Comparison of ENCODE assay signal across 8 mouse cellular contexts in genomic region chr11:5848741-5849140, GRCm38 (mm10). TPM values are rescaled to one million over a fixed set of nuclear protein-coding genes. Genes with fewer than 3 reads are reported as not detected.
DNase-seq lines count a peak whose midpoint lies in the region; ATAC-seq and TF ChIP-seq lines count a peak whose summit lies in the region.

No protein-coding gene starts in this region.

- H3K4me1 ChIP-seq in neural tube, embryonic 13.5 days (replicated peaks), result no peaks in the 10 kb centered on the region
- H3K4me1 ChIP-seq in neural tube, embryonic 15.5 days, result no peaks in the 10 kb centered on the region

- 48% methylated on average over 6 of the region's 6 CpGs for WGBS in neural tube, embryonic 13.5 days
- WGBS in neural tube, embryonic 15.5 days, result 40% methylated on average over 6 of the region's 6 CpGs

- H3K4me3 ChIP-seq in neural tube, embryonic 13.5 days, result no peak overlapping the region
- no peak overlapping the region for H3K4me3 ChIP-seq in neural tube, embryonic 15.5 days (replicated peaks)
- H3K4me3 ChIP-seq in gastrocnemius, adult 2 months, result no peak overlapping the region

- H3K9ac ChIP-seq in neural tube, embryonic 13.5 days, result no peak overlapping the region
- H3K9ac ChIP-seq in neural tube, embryonic 15.5 days (replicated peaks), result no peak overlapping the region

- TF ChIP-seq CTCF in gastrocnemius, adult 2 months (IDR thresholded peaks at IDR 0.05), result no peak

- peak; percentile 80 for DNase-seq in gastrocnemius, adult 2 months
- peak; percentile 61 for DNase-seq in layer of hippocampus, adult 9-10 months (ENCODE audit: low spot score)
- DNase-seq in right cerebral cortex, postnatal 4 days, result peak; percentile 45
- DNase-seq in spleen, postnatal 36 days (ENCODE audit: low spot score in 2 of 2), result no peak
- DNase-seq in adrenal gland, postnatal 4 days (ENCODE audit: low spot score in 2 of 2), result no peak

- H3K36me3 ChIP-seq in neural tube, embryonic 13.5 days, result no peaks in the 10 kb centered on the region
- no peaks in the 10 kb centered on the region for H3K36me3 ChIP-seq in neural tube, embryonic 15.5 days

- no peak overlapping the region for H3K27ac ChIP-seq in neural tube, embryonic 13.5 days (replicated peaks)
- H3K27ac ChIP-seq in neural tube, embryonic 15.5 days (replicated peaks), result no peak overlapping the region
- peak overlapping the region; percentile 61 for H3K27ac ChIP-seq in gastrocnemius, adult 2 months

- ATAC-seq in neural tube, embryonic 13.5 days (ENCODE audit: low read depth), result peak; percentile 47; the same call in 1 of the 2 replicates
- no peak for ATAC-seq in neural tube, embryonic 15.5 days (ENCODE audit: low FRiP score)
- no peak for ATAC-seq in activated CD4-positive, CD25-positive, alpha-beta regulatory T cell, adult 4 months

- H3K9me3 ChIP-seq in neural tube, embryonic 13.5 days, result no peaks in the 10 kb centered on the region
- H3K9me3 ChIP-seq in neural tube, embryonic 15.5 days (replicated peaks), result no peaks in the 10 kb centered on the region

- no peak overlapping the region for H3K4me2 ChIP-seq in neural tube, embryonic 13.5 days
- no peak overlapping the region for H3K4me2 ChIP-seq in neural tube, embryonic 15.5 days

- H3K27me3 ChIP-seq in neural tube, embryonic 13.5 days, result no peaks in the 10 kb centered on the region
- H3K27me3 ChIP-seq in neural tube, embryonic 15.5 days (replicated peaks), result no peaks in the 10 kb centered on the region

- intact Hi-C loops in gastrocnemius, adult 2 months (cut with DNase I), result no loop called here

RNA-seq across cellular contexts. Expression of gene Polm, which starts 10.9 kb away (rescaled TPM):
- polyA plus RNA-seq in neural tube, embryonic 13.5 days (2015; fragmentation: Nextera tagmentation; extraction: Ambion mirVana), result 5.0 and 5.4 TPM in 2 replicates
- 6.5 and 8.5 TPM in 2 replicates for polyA plus RNA-seq in neural tube, embryonic 15.5 days (2015; fragmentation: Nextera tagmentation; extraction: Ambion mirVana)
- 1 to 10 TPM; 1.7 to 3.1 TPM for total RNA-seq in gastrocnemius, adult 2 months (2021)
- 10 to 100 TPM; 15.9 to 18.3 TPM for total RNA-seq in adrenal gland, postnatal 4 days (2021)
- polyA plus RNA-seq in activated CD4-positive, CD25-positive, alpha-beta regulatory T cell, adult 4 months (2017; shearing (Covaris generic)), result 10 to 100 TPM; 20.6 to 22.5 TPM

RNA-seq across cellular contexts. Expression of gene Aebp1, which starts 13.0 kb away (rescaled TPM):
- polyA plus RNA-seq in neural tube, embryonic 13.5 days (2015; fragmentation: Nextera tagmentation; extraction: Ambion mirVana), result 23.6 and 24.7 TPM in 2 replicates
- polyA plus RNA-seq in neural tube, embryonic 15.5 days (2015; fragmentation: Nextera tagmentation; extraction: Ambion mirVana), result 22.1 and 24.3 TPM in 2 replicates
- total RNA-seq in gastrocnemius, adult 2 months (2021), result 10 to 100 TPM; 52.8 to 72.3 TPM
- total RNA-seq in adrenal gland, postnatal 4 days (2021), result 100 to 1,000 TPM; 293 to 325 TPM
- under 1 TPM in 1 of 2 experiments, not detected in 1; 0.56 TPM for polyA plus RNA-seq in activated CD4-positive, CD25-positive, alpha-beta regulatory T cell, adult 4 months (2017; shearing (Covaris generic))

RNA-seq across cellular contexts. Expression of gene Pold2, which starts 29.4 kb away (rescaled TPM):
- polyA plus RNA-seq in neural tube, embryonic 13.5 days (2015; fragmentation: Nextera tagmentation; extraction: Ambion mirVana), result 52.2 and 59.0 TPM in 2 replicates
- polyA plus RNA-seq in neural tube, embryonic 15.5 days (2015; fragmentation: Nextera tagmentation; extraction: Ambion mirVana), result 64.5 and 81.0 TPM in 2 replicates
- 10 to 100 TPM; 39.7 to 48.5 TPM for total RNA-seq in gastrocnemius, adult 2 months (2021)
- 10 to 100 TPM; 61.2 to 78.6 TPM for total RNA-seq in adrenal gland, postnatal 4 days (2021)
- polyA plus RNA-seq in activated CD4-positive, CD25-positive, alpha-beta regulatory T cell, adult 4 months (2017; shearing (Covaris generic)), result 10 to 100 TPM; 20.6 to 26.9 TPM

RNA-seq across cellular contexts. Expression of gene Pgam2, which starts 45.2 kb away (rescaled TPM):
- polyA plus RNA-seq in neural tube, embryonic 13.5 days (2015; fragmentation: Nextera tagmentation; extraction: Ambion mirVana), result 3.5 and 8.8 TPM in 2 replicates
- polyA plus RNA-seq in neural tube, embryonic 15.5 days (2015; fragmentation: Nextera tagmentation; extraction: Ambion mirVana), result 14.4 and 21.9 TPM in 2 replicates
- 1,000 to 10,000 TPM; 2,835 to 2,943 TPM for total RNA-seq in gastrocnemius, adult 2 months (2021)
- 10 to 100 TPM; 21.8 to 42.5 TPM for total RNA-seq in adrenal gland, postnatal 4 days (2021)
- polyA plus RNA-seq in activated CD4-positive, CD25-positive, alpha-beta regulatory T cell, adult 4 months (2017; shearing (Covaris generic)), result 1 to 10 TPM; 1.3 to 1.5 TPM

RNA-seq across cellular contexts. Expression of gene Myl7, which starts 49.8 kb away (rescaled TPM):
- polyA plus RNA-seq in neural tube, embryonic 13.5 days (2015; fragmentation: Nextera tagmentation; extraction: Ambion mirVana), result 1.7 and 3.5 TPM in 2 replicates
- polyA plus RNA-seq in neural tube, embryonic 15.5 days (2015; fragmentation: Nextera tagmentation; extraction: Ambion mirVana), result 1.4 and 10.6 TPM in 2 replicates
- total RNA-seq in gastrocnemius, adult 2 months (2021), result not detected
- total RNA-seq in adrenal gland, postnatal 4 days (2021), result under 1 TPM; 0.56 to 0.76 TPM
- not detected for polyA plus RNA-seq in activated CD4-positive, CD25-positive, alpha-beta regulatory T cell, adult 4 months (2017; shearing (Covaris generic))

Comparison
In these comparisons a context has a peak if more than half of its experiments do, and no peak if none do; other contexts are left out.
1. DNase-seq: peak in gastrocnemius, adult 2 months (single experiment), layer of hippocampus, adult 9-10 months (single experiment) and right cerebral cortex, postnatal 4 days (single experiment); none in spleen, postnatal 36 days (0 of 2) and adrenal gland, postnatal 4 days (0 of 2).
2. RNA of gene Aebp1, which starts 13.0 kb away (polyA plus RNA-seq): 23.6 to 24.7 TPM in neural tube, embryonic 13.5 days and 22.1 to 24.3 TPM in neural tube, embryonic 15.5 days; 0.56 TPM in activated CD4-positive, CD25-positive, alpha-beta regulatory T cell, adult 4 months; every median in the first group is over 10 times any median in the second.